Mouse (Mus musculus) CD4-positive helper T cell, adult 2 months (primary cell): ENCODE results near the gene Tpm3.

Source experiments
- DNase-seq: peaks from one replicate; pipeline ENCODE4 v3.0.0-alpha.2; 2012; ENCODE audit warnings: low read depth, missing footprints, low spot score

The Tpm3 gene

GRCm38 (mm10) chr3:90136660-90137059, 64.2 kb downstream of the Tpm3 start:
- DNase-seq = peak; percentile 47

DNA sequence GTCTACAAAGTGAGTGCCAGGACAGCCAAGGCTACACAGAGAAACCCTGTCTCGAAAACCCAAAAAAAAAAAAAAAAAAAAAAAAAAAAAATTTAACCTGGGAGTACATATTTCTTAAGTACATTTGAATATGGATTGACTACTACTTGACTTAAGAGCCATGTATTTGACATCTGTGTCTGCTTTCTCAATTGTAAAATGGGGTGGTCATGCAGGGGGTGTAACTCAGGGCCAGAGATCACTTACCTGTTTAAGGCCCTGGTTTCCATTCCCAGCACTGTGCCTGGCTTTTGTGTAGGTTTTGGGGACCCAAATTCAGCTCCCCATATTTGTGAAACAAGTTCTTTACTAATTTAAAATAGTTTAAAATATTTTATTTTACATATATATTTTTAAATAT, 65.2 kb downstream of the Tpm3 start:
- DNase-seq = no peak

GRCm38 (mm10) chr3:90139962-90140361, 67.5 kb downstream of the Tpm3 start:
- DNase-seq = no peak

- DNase-seq = no peak
These were observed 73.0 kb downstream of the Tpm3 start for GRCm38 (mm10) chr3:90145461-90145860.

DNA sequence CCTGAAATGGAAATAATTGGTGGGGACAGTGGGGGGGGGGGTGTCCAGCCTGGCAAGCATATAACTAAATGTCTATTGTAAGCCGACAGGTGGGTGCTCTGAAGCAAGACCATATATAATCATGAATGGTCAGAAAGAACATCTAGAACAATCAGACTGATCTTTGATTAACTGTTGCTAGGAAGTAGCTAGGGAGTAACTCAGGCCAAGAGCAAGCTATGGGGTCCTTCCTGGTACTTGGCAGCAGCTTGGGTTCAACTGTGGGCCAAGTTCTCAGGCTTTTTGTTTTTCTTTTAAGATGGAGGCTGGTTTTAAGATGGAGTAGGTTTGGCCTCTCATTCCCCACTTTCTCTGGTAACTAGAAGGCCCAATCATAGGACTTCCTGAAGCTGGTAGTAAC, 74.2 kb downstream of the Tpm3 start:
- no peak for DNase-seq
